Mouse (Mus musculus) embryonic stem cell, embryonic (primary cell): Measurements from ENCODE around the gene Fkbp11.

Experiments used
- CTCF ChIA-PET, 4 experiments: fragments of 300-600 bp in 2 of 4; fragments of 350-600 bp in 2 of 4; sonication (Branson Sonifier 250); formaldehyde crosslinking; loops; one replicate each; lab custom pipeline; 2022; ENCODE audit warnings: inconsistent platforms in 2 of 4; lab: Charles Lee
- POLR2A ChIA-PET, 4 experiments: fragments of 300-600 bp in 2 of 4; fragments of 350-600 bp in 2 of 4; sonication (Branson Sonifier 250); formaldehyde crosslinking; loops; one replicate each; lab custom pipeline; 2022; ENCODE audit warnings: antibody characterized with exemption in 4 of 4, inconsistent platforms in 1 of 4; lab: Charles Lee

Fkbp11 gene

GRCm38 (mm10) chr15:98727443-98728321, at the start of gene Fkbp11:
Fkbp11 (minus strand) TSS chr15:98728198.
- CTCF ChIA-PET: interaction anchor here (0.5 to 4.0 kb wide), 25 partner anchors 10 to 1910 kb away, joined by 3 to 32 read pairs (median 4); partner anchors contain the start of genes Ccdc65 (in 3 of the 4) and Arf3 (in 1 of the 4)

DNA sequence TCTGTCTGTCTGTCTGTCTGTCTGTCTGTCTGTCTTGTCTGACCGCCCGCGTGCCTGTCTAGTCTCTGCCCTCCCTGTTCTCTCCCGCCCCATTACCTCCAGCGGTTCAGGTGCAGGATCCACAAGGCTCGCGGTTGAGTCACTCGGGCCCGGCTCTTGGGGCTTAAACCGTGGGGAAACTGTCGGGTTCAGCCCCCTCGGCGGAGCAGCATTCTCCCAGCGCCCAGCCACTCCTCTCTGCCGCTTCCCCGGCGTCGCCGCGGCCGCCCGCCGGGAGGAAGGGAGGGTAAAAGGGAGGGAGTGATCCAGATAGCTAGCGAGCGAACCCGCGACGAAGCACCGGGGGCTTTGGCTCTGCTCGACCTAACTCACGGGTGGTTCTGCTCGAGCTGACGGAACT, 49.8 kb upstream of the Fkbp11 start, which contains the start of gene Wnt10b:
TSS of gene Wnt10b (minus strand) at position 389 of the 400 bp plus-strand sequence.
- ChIA-PET CTCF (interaction anchor here in 2 of 4 experiments (0.9 to 4.1 kb wide), 4 partner anchors 13 to 22 kb away, joined by 3 to 21 read pairs (median 5); no protein-coding TSS in a partner anchor), POLR2A (interaction anchor here in 3 of 4 experiments (0.6 to 5.1 kb wide), 6 partner anchors 9 to 49 kb away, joined by 3 to 36 read pairs (median 4); partner anchors contain the start of gene Wnt1 (in 1 of the 3))

More at GRCm38 (mm10) chr15:98727443-98728321, at the start of gene Fkbp11:
- POLR2A ChIA-PET: interaction anchor here in 3 of 4 experiments (0.6 to 16.0 kb wide), 70 partner anchors 8 to 1344 kb away, joined by 3 to 202 read pairs (median 4); partner anchors contain the start of genes Arf3 (in 3 of the 3), Rnd1 (in 2 of the 3), 4930415O20Rik (in 1 of the 3) and Ccnt1 (in 1 of the 3)

- POLR2A ChIA-PET: interaction anchor here (0.6 to 6.2 kb wide), 8 partner anchors 10 to 54 kb away, joined by 3 to 46 read pairs (median 4); partner anchors contain the start of genes Arf3 (in 3 of the 4), Prkag1 (in 1 of the 4) and Wnt1 (in 1 of the 4)
These were observed 49.1 kb upstream of the Fkbp11 start for GRCm38 (mm10) chr15:98777005-98777616.

GRCm38 (mm10) chr15:98776280-98777004, 48.4 kb upstream of the Fkbp11 start:
- ChIA-PET CTCF (interaction anchor here (0.6 to 1.3 kb wide), 9 partner anchors 9 to 175 kb away, joined by 3 to 7 read pairs (median 5); partner anchors contain the start of gene Arf3 (in 1 of the 4)), POLR2A (interaction anchor here in 3 of 4 experiments (0.5 to 6.2 kb wide), 13 partner anchors 13 to 254 kb away, joined by 3 to 46 read pairs (median 4); partner anchors contain the start of genes Arf3 (in 3 of the 3), Prkag1 (in 1 of the 3), Rnd1 (in 1 of the 3) and Wnt1 (in 1 of the 3))

More at GRCm38 (mm10) chr15:98777005-98777616, 49.1 kb upstream of the Fkbp11 start:
- CTCF ChIA-PET: interaction anchor here (0.6 to 2.7 kb wide), 9 partner anchors 13 to 175 kb away, joined by 3 to 7 read pairs (median 5); partner anchors contain the start of gene Arf3 (in 1 of the 4)

GRCm38 (mm10) chr15:98775533-98775932, 47.5 kb upstream of the Fkbp11 start:
- CTCF ChIA-PET: interaction anchor here in 3 of 4 experiments (0.6 to 1.3 kb wide), 5 partner anchors 8 to 32 kb away, joined by 3 to 5 read pairs (median 3); no protein-coding TSS in a partner anchor
- POLR2A ChIA-PET: interaction anchor here in 2 of 4 experiments (0.5 to 6.2 kb wide), 9 partner anchors 12 to 254 kb away, joined by 3 to 46 read pairs (median 4); partner anchors contain the start of genes Arf3 (in 2 of the 2), Rnd1 (in 1 of the 2) and Wnt1 (in 1 of the 2)

DNA sequence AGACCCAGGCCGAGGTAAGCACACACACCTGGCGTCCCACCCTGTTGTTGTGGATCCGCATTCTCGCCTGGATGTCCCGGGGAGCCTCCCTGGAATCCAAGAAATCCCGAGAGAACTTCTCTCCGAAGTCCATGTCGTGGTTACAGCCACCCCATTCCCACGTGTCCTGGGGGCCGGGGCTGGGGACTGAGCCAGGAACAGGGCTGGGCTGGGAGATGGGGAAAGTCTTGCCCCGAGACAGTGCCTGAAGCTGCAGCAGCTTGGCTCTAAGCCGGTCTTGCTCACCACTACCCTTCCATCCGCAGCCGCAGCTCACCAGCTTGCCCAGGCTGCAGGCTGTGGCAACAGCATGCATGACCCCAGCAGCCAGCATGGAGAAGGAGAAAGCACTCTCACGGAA, 46.1 kb upstream of the Fkbp11 start:
- CTCF ChIA-PET: interaction anchor here in 2 of 4 experiments (1.1 to 1.4 kb wide), 3 partner anchors 10 to 320 kb away, joined by 3 to 6 read pairs (median 4); no protein-coding TSS in a partner anchor
- POLR2A ChIA-PET: interaction anchor here in 3 of 4 experiments (0.6 to 6.2 kb wide), 14 partner anchors 11 to 256 kb away, joined by 3 to 46 read pairs (median 4); partner anchors contain the start of genes Arf3 (in 3 of the 3), Rnd1 (in 1 of the 3), Tuba1c (in 1 of the 3) and Wnt1 (in 1 of the 3)

DNA sequence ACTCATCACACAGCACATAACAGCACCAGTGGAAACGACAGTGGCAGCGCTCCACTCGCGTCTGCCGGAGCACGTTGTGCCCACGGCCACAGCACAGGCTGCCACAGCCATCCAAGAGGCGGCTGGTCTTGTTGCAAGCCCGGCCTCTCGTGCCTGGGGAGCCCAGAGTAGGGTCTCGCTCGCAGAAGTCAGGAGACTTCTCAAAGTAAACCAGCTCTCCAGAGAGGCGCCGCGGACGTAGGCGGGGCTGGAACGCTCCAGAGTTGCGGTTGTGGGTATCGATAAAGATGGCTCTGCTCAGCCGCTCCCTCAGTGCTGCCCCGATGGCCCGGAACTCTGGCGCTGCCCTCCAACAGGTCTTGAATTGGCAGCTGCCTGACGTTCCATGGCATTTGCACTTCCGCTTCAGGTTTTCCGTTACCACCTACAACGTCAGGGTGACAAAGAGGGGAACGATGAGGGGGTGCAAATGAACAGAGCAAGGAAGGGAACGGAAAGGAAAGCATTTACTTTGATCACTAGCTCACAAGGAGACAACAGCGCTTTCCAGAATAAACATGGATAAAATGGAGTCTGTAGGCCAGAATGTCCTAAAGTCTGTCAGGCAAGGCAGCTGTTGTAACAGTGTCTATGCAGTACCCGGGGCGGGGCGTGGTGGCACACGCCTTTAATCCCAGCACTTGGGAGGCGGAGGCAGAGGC, 44.7 kb upstream of the Fkbp11 start:
- ChIA-PET CTCF (interaction anchor here in 3 of 4 experiments (0.5 to 1.5 kb wide), 10 partner anchors 10 to 584 kb away, joined by 3 to 5 read pairs (median 3); partner anchors contain the start of genes Arf3 (in 1 of the 3) and Wnt1 (in 1 of the 3)), POLR2A (interaction anchor here in 3 of 4 experiments (0.6 to 6.2 kb wide), 26 partner anchors 8 to 257 kb away, joined by 3 to 46 read pairs (median 4); partner anchors contain the start of genes Arf3 (in 3 of the 3), Fkbp11 (in 1 of the 3), Kansl2 (in 1 of the 3) and Rnd1 (in 1 of the 3))

DNA sequence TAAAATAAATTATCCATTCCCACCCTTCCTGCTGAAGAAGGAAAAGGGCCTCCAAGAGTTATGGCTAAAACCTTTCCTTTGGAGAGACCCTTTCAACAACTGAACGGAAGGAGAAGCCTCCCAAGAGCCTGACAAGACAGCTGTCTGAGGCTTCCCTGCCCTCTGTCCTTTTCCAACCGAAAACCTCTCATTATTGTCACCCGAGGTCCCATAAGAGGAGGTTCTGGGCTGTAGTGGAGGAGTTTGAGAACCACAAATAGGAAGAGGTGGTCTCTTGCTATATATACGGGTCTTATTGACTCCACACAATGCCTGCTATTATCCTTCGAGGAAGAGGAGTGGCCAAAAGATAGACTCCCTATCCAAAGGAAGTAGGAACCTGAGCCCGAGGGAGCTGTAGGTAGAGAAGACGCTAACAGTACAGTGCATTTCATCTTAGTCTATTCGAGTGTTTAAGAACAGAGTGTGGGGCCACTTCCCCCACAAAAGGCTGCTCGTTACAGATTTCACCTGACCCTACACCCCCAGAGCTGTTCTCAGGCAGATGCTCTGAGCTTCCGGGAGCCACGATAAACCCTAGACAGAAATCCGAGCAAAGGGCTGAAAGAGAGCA, 43.9 kb upstream of the Fkbp11 start:
- POLR2A ChIA-PET: interaction anchor here in 3 of 4 experiments (0.6 to 6.2 kb wide), 22 partner anchors 8 to 258 kb away, joined by 3 to 46 read pairs (median 4); partner anchors contain the start of genes Arf3 (in 3 of the 3), Fkbp11 (in 1 of the 3), Kansl2 (in 1 of the 3) and Tuba1c (in 1 of the 3)

DNA sequence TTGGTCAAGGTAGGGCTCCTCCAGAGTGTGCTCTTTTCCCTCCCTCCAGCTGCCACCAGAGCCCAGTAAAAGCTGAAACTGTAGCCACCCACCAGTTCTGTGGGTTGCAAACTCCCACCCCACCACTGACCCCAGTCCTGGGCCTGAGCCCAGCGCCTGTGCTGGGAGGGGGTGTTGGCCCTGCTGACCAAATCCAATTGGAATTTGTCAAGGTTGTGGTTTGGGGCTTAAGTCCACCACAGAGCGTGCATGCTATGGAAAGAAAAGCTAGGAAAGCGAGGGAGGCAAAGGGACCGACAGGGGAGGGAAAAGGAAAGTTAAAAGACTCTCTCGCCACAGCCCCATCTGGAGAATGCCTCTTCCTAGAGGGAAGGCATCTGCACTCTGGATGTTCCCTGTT, 40.3 kb upstream of the Fkbp11 start:
- POLR2A ChIA-PET: interaction anchor here in 1 of 4 experiments (0.5 to 1.1 kb wide), 2 partner anchors 14 to 106 kb away, joined by 3 read pairs; partner anchors contain the start of gene Ddx23

More for the DNA sequence above, 43.9 kb upstream of the Fkbp11 start:
- CTCF ChIA-PET: interaction anchor here in 3 of 4 experiments (0.7 to 1.5 kb wide), 10 partner anchors 9 to 584 kb away, joined by 3 to 4 read pairs (median 3); partner anchors contain the start of genes Arf3 (in 1 of the 3) and Wnt1 (in 1 of the 3)

DNA sequence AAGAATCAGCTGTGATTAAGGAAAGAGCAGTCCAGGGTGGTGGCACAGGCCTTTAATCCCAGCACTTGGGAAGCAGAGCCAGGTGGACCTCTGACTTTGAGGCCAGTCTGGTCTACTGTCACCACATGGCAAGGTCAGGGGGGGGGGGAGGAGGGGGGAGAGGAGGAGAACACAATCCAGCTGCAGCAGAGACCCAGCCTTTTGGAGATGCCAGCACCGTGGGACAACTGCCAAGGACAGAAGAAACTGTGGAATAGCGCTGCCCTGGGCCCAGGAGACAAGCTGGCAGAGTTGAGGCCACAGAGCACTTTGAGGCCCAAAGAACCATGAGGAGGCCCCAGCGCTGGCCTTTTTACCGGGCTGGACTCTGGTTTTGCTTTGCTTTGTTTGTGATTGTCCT, 37.9 kb upstream of the Fkbp11 start:
- CTCF ChIA-PET: interaction anchor here in 3 of 4 experiments (0.5 to 1.0 kb wide), 7 partner anchors 9 to 1572 kb away, joined by 3 to 5 read pairs (median 3); partner anchors contain the start of genes Ccdc65 (in 1 of the 3) and Prkag1 (in 1 of the 3)
- POLR2A ChIA-PET: interaction anchor here in 3 of 4 experiments (0.5 to 0.7 kb wide), 4 partner anchors 21 to 724 kb away, joined by 3 to 6 read pairs (median 3); partner anchors contain the start of gene Rnd1 (in 1 of the 3)

More for the DNA sequence above, 40.3 kb upstream of the Fkbp11 start:
- CTCF ChIA-PET: interaction anchor here in 2 of 4 experiments (0.5 to 0.6 kb wide), 3 partner anchors 11 to 1912 kb away, joined by 3 to 11 read pairs (median 5); no protein-coding TSS in a partner anchor

- ChIA-PET POLR2A (interaction anchor here (0.6 to 5.4 kb wide), 88 partner anchors 9 to 677 kb away, joined by 3 to 95 read pairs (median 5); partner anchors contain the start of genes Fkbp11 (in 3 of the 4), Rnd1 (in 3 of the 4), Ddx23 (in 2 of the 4) and Adcy6 (in 1 of the 4)), CTCF (interaction anchor here (0.5 to 2.4 kb wide), 31 partner anchors 9 to 869 kb away, joined by 3 to 13 read pairs (median 4); partner anchors contain the start of genes Adcy6 (in 1 of the 4), Ccdc65 (in 1 of the 4), Fkbp11 (in 1 of the 4) and Gm49450 (in 1 of the 4))
These were observed 34.9 kb upstream of the Fkbp11 start, which contains the start of gene Arf3 for GRCm38 (mm10) chr15:98762670-98763529. Arf3 (minus strand) TSS chr15:98763214.

DNA sequence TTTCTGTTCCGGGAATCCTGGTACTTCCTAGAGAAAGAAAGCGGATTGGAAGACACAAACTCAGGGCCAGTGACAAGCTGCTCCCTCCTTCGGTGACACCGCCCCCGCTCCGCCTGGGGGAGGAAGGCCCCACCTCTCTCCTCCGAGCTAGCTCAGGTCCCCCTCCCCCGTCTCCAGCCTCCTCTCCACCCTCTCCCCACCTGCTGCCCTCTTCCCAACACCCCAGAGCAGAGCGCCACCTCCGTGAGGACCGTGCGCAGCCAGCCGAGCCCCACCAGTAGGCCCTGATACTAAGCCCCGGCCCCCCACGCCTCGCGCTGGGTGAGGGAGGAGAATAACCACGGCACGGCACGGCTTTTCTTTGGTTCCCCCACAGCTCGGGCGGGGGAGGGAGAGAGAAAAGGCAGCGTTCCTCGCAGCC, 34.2 kb upstream of the Fkbp11 start:
- CTCF ChIA-PET: interaction anchor here (0.5 to 2.4 kb wide), 27 partner anchors 8 to 1043 kb away, joined by 3 to 13 read pairs (median 4); partner anchors contain the start of genes Fkbp11 (in 1 of the 4), Gm49450 (in 1 of the 4), Prkag1 (in 1 of the 4) and Tuba1a (in 1 of the 4)
- POLR2A ChIA-PET: interaction anchor here in 3 of 4 experiments (0.5 to 5.4 kb wide), 68 partner anchors 8 to 989 kb away, joined by 3 to 95 read pairs (median 5); partner anchors contain the start of genes Fkbp11 (in 3 of the 3), Rnd1 (in 3 of the 3), Ddx23 (in 2 of the 3) and Adcy6 (in 1 of the 3)

GRCm38 (mm10) chr15:98754125-98754524, 26.1 kb upstream of the Fkbp11 start:
- ChIA-PET CTCF (interaction anchor here in 2 of 4 experiments (0.9 to 1.6 kb wide), 7 partner anchors 9 to 137 kb away, joined by 3 to 4 read pairs (median 4); partner anchors contain the start of genes Arf3 (in 2 of the 2) and Prkag1 (in 1 of the 2)), POLR2A (interaction anchor here in 3 of 4 experiments (0.6 to 16.1 kb wide), 20 partner anchors 8 to 237 kb away, joined by 3 to 202 read pairs (median 6); partner anchors contain the start of genes Arf3 (in 3 of the 3), Rnd1 (in 2 of the 3) and Fkbp11 (in 1 of the 3))
